Mouse (Mus musculus): ENCODE measurements at regions not wholly inside any gene's neighbourhood (a gene's known extent, or its start where the extent isn't known, plus 50 kb on each side); places are given as distances from the start of the nearest gene placed in this dataset.

DNA sequence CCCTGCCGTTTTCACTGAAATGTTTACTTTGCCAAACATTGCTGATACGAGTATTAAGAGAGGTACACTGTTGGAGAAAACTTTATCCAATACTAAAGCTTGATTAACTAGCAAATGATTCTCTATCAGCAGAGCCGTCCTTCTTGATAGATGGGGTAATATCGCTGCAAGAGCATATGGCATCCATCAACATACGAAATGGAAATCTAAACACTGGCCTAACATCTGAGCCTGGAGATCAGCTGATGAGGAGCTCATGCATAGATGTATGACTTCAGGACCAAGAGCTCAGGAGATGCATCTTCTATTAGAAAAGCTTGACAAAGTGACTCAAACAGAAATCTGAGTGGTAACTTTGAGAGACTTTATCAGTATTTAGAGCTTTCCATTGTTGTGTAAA lies 666.5 kb downstream of the Defb40 start:
- TF ChIP-seq POLR2A (IDR thresholded peaks at IDR 0.05; ENCODE audit: extremely low read depth, insufficient read depth, low read length) (no peak), CTCF (IDR thresholded peaks at IDR 0.05; ENCODE audit: low read depth, low read length) (no peak)

Data from liver, adult 2 months (tissue).